Mouse (Mus musculus) erythroid progenitor cell, adult 5-6 weeks (primary cell): ENCODE measurements around the gene Vps13d. TPM values are rescaled to one million over a fixed set of nuclear protein-coding genes. Genes with fewer than 3 reads are reported as not detected.

ENCODE experiments used
- ATAC-seq: replicated peaks from 2 replicates; pipeline ENCODE4 v1.8.0; 2016; ENCODE audit warnings: moderate number of reproducible peaks, mild to moderate bottlenecking, moderate TSS enrichment, inconsistent platforms; ENCODE audit not compliant: poor library complexity, low FRiP score, severe bottlenecking
- total RNA-seq, 2 experiments: library from RNA; stranded (forward) in 1 of 2; stranded (reverse) in 1 of 2; fragments of 150-400 nt in 1 of 2; fragments of 186-747, 209-891 nt in 1 of 2; gene quantifications; 2 replicates each; pipeline versions ENCODE4 v1.2.3 to v1.2.4; 2015 to 2017; ENCODE audit warnings: low replicate concordance in 2 of 2

Gene Vps13d
- total RNA-seq, 2 experiments from 2014 or later, result 54.5 to 66.2 TPM

DNA sequence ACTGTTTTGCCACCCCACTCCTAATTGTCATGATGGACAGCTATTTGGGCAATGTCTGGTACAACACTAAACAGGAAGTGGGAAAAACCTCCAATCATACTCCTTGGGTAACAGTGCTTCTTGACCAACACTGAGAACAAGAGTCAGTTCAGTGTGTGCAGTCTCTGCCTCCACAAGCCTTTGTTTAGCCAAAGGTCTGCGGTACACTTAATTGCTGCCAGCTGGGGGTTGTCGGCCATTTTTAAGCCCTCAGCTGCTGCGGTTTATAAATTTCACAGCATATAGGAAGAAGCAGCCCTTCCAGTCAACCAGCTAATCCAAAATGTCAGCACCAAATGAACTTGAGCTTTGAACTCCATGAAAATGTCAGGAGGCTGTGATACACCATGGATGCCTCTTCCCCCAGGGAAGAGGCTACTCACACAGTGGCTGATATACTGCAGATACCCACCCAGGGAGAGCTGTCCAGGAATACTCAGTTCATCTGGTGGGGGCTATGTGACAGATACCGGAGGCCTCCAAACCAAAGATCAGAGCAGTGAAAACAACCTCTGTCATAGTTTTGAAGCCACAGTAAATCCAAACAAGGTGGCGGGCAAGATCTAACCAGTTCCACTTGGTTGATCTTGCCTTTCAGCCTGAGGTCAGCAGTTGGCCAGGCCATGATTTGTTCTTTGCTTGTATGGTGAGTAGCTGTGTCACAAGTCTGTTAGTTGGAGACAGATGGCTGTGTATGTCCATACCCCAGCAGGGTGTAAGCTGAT, 206.2 kb downstream of the Vps13d start:
- ATAC-seq, result no peak

DNA sequence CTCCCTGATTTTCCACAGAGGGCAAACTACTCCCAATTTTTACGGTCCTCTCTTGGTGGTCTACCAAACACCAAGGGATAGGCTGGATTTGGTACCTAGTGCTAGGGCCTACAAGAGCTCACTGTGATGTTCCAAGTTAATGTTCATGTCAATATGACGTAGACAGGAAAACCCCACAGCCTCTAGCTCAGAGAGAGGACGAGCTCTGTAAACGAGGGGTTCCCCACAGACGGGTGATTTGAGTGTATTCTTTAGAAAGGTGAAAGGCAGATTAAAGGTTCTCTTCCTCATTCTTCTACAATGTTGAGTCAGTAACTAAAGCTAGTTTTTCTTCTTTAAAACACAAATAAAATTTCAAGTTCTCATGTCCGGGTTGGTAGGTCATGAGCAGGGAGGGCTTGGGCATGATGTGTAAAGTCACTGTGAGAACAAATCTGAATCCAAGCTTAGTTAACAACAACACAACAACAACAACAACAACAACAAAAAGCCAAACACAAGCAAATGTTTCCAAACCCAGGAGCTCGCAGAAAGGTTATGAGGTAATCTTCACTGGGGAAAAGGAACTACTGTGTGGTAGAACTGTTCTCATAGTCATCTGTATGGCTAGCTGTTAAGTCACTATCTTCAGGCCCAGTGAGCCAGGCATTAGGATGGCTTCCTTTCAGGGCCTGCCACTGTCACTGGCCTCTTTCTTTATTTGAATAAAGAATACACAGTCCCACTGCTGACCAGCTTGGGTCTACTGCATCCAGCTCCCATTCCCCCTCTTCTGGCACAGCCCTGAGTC, 208.6 kb downstream of the Vps13d start:
- no peak for ATAC-seq

DNA sequence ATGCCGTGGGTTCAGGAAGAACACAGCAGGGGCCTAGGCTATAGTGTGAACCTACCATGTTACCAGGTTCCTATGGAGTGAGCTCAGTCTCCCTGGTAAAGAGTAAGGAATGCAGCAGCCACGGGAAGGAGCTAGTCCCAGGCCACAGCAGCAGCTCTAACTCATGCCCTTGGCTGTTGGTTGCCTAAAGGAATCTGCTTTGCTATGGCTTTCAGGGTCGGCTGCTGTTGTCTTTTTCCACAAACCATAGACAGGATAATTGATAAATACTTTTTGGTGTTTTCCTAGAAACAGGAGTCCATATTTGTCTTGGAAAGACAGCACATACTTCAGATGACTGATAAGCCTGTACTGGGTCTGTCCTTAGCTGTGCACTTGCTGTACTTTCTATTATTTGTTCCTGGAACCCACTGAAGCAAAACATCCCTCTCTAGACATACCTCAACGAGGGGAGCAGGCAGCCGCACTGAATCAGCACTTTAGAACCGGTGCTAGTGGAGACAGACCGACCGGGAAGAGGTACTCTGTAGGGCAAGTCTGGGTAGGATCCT, 210.9 kb downstream of the Vps13d start:
- ATAC-seq, result no peak

DNA sequence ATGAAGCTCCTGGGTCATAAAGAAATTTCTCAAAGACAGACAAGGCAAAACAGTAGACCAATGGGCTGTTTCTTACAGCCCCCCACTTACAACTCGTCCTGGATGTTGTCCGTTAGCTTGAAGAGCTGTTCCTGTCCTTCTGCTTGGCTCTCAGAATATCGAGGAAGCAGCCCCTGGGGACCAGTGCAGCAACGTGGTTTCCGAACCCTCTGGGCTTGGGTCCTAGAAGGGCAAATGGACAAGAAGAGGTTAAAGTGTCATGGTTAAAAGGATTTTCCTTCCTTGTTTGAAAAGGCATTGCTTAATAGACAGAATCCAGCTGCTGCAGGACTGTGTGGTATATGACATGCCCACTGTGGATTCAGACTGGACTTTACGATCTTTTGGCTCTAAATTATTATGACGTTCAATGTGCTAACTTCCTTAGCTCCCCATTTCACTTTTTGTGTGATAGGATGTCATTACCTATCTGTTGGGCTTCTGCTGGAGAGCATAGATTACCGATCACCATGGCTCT, 211.5 kb downstream of the Vps13d start:
- no peak for ATAC-seq

DNA sequence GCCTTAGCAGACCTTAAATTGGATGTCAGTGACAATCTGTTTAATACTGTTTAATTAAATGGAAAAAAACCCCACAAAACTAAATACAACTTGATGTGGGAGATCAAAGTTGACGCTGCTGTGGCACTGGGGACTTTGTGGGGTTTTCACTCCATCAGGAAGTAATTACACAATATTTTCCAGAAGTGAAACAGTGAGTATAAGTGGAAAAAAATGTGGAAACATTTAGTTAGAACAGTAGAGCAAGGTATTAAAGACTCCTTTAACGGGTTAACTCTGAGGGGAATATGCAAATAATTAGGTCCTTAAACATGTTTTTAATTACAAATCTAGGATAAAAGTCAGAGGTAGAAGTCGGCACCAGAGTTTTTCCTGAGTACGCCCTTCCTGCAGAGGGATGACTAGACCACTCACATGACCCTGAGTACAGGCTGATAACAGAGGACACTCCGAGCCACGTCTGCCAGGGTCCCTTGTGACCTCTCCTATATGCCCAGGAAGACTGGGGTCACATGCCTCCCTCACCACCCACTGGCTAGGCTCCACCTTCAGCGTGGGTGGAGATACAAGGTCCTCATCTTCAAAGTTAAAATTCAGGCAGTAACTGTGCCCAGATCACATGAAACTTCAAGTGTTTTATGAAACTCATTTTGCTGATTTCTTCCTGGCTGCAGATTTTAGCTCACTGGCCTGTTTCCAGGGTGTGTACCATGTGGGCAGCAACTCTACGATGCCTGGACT, 213.8 kb downstream of the Vps13d start:
- peak; percentile 51 for ATAC-seq

DNA sequence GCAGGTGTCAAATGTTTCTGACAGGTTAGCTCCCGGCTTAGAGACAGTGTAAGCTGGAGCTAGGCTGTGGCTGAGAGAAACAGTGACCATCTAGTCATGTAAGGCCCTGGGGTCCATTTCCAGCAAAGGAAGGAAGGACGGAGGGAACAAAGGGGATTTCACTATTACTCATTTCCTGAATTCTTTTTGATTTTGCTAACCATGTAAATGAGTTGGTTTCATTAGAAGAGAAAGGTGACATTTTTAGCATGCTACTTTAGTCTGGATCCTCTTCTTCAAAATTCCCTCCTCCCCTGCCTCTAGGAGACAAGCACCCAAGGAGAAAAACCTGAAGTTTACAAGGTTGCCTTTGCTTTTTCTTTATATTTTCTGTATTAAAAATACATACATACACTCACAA, 214.7 kb downstream of the Vps13d start:
- no peak for ATAC-seq

DNA sequence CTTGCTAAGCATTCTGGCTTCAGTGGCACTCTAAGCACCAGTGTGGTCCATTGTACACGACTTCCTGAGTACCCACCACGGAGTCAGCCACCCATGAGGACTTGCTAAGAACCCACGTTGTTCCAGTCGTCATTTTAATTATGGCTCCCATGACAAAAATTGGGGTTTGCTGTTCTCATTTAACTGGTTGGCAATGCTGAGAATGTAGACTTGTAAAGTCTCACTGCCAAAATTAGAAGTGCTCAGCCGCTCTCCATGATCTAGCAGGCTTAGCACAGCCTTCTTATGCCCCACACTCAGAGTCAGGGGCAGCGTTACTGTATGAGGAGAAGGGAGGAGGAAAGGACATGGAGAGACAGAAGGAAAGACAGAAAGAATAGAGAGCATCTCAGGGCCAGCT, 216.8 kb downstream of the Vps13d start:
- no peak for ATAC-seq

DNA sequence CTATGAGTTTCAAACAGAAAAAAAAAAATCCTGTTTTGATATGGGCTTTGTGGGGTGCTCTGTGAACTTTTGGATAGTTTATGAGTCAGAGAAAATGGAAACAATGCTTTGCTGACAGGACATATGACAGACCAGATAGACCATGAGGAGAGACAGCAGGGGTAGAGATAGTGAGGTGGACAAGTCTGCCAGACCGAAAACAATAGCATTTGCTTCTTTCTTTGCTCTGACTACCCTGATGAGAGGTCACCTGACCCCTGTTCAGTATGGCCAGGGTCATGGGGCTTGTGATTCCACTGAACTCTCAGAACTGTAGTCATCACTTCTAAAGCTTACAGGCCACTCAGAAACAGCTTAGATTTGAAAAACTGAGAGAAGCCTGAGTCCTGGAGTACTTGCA, 217.7 kb downstream of the Vps13d start:
- no peak for ATAC-seq

DNA sequence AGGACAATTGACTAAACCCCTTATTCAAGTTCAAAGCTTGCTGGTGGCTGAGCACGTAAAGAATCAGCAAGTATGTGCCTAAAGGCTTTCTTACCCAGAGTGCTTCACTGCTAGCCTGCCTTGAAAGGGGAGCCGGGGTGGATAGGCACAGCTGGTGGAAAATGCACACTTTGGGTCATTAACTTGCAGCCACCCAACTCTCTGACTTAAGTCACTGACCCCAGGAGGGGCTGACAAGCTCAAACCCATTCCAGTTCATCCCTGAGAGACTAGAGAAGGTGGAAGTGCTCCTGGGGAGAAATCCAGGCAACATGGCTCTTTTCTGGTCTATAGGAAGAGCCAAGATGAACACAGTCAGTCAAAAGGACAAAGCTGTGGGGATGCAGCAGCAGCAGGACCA, 219.3 kb downstream of the Vps13d start:
- no peak for ATAC-seq

DNA sequence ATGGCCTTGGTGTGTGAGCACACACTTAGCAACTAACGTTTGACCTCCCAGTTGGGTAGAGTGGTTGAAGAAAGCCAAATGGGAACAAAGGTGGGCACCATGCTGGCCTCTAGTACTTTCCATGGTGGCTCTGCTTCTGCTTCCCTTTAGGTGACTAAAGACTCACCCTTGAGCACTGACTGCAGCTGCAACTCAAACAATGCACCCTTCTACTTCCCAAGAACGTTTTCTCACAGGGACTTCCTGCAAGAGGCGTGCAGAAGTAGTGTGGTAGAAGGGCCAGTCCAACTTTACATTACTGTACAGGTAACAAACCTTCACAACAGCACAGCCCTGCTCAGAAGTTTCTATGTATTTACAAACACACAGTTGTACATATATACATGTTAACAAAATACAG, 220.3 kb downstream of the Vps13d start:
- ATAC-seq, result no peak

DNA sequence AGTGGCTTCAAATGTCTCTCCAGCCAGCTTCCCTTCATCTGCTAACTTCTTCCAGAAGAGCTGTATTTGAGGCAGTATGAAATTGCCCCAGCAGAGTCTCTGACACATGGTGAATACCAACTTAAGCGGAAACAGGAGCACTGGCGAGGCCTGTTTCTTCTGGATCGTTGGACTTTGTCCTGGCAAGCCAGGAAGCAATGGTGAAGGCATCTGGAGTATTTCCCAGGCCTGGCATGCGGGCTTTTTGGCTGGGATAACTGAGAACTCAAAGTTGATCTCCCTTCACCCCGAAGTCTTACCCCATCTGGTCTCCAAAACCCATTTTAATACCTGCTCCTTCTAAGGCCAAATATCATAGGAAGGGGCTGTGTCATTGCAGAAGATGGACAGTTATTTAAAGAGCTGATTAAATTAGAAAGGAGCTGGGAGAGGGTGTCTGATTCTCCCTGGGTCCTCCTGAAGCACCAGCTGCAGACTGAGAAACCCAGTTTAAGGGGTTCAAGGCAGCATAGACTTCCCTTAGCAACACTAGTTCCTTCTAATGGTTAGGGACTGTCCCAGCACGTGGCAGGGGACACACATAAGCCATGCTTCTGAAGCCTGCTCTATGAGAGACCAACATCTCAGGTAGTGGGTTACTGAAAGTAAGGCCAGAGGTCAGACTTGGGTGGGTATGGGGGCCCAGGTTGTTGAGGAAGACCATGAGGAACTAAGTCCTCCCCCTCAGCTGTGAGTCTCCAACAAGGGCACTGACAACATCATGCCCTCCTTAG, 221.7 kb downstream of the Vps13d start:
- no peak for ATAC-seq

DNA sequence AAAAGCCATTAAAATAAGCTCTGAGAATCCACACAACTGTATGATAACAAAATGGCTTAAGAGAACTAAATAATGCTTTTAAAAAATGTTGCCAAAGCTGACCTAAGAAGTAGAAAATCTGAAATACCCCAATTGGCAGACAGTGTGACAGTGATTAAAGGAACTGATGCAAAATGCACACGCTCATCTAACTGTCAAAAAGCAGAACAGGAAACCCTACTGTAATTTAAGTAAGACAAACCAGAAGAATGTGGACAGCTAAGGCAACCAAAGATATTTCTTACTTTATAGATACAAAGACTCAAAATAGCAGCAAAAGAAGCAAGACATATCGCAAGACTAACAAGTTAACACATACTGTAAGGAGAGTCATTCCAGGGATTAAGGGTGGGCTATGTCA, 223.8 kb downstream of the Vps13d start:
- ATAC-seq, result no peak

DNA sequence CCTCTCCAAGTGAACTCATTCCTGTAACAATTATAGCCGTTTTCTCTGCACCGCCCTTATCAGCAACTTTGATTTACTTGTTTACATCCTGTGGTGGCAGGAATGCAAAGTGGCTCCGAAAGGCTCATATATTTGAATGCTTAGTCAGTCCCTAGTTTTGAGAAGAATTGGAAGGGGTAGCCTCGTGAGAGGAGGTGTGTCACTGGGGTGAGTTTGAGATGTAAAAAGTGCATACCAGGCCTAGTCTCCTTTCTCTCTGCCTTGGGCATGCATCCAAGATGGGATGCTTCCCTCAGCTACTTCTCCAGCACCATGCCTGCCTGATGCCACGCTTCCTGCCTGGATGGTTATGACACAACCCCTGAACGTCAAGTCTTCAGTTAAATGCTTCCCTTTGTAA, 225.8 kb downstream of the Vps13d start:
- no peak for ATAC-seq

DNA sequence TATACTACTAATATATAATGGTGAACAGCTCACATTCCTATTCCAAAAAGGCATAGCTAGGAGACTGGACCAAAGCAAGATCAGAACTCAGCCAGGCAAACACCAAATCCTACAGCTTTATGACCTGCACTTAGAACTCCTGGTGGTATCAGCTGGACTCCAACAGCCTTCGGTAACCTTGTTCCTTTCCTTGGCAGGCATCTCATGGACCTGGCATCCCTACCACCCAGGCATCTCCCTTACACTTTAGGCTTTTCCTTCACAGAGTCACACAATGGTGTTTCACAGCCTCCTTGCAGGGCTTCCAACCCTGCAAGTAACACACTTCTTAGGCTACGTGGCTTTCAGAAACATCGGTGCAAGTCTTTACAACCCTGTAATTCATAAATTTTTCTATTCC, 226.4 kb downstream of the Vps13d start:
- no peak for ATAC-seq

DNA sequence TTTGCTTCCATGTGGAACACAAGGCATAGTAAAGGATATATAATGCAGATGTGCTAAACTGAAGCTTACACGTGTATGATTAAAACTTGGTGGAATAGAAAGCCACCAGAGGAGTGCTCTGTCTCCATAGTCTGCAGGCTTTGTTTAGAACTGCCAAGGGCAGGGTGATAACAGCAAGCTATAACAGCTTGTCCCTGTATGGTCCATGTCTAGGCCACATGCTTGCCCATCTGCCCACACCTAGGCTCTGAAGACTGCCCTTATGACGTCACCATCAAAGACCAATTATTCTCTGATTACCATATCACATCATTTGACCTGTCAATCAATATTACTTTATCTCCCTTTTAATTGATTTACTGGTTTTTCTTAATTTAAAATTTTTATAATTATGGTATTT, 229.6 kb downstream of the Vps13d start:
- no peak for ATAC-seq

DNA sequence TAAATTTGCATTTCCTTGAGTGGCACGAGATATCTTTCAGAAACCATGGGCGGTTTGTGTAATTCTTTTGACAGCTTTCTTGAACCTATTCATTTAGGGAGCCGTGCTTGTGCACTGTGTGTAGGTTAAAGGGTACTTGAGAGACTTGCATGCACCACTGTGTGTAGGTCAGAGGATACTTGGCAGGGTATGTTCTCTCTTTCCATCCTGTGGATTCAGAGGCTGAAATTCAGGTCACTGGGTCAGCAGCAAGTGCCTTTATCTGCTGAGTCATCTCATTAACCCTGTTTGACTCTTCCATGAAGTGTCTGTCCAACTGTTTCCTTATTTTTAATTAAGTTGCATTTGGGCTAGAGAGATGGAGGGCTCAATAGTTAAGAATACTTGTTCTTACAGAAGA, 233.1 kb downstream of the Vps13d start:
- ATAC-seq, result no peak

DNA sequence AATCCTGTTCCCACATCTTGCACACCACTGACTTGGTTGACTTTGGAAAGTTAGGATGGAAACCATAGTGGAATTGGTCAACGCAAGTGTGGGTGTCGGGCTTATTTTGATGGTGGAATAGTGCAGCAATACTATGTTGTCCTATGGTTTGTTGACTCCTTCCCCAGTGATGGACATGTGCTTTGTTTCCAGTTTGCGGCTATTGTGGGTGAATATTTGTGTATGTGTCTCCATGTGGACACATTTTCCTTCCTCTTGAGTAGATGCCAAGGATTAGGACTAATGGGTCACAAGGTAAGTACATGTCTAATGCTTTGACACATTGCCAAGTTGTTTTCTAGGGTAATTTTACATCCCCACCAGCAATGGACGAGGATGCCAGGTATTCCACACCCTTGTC, 233.6 kb downstream of the Vps13d start:
- ATAC-seq, result no peak

DNA sequence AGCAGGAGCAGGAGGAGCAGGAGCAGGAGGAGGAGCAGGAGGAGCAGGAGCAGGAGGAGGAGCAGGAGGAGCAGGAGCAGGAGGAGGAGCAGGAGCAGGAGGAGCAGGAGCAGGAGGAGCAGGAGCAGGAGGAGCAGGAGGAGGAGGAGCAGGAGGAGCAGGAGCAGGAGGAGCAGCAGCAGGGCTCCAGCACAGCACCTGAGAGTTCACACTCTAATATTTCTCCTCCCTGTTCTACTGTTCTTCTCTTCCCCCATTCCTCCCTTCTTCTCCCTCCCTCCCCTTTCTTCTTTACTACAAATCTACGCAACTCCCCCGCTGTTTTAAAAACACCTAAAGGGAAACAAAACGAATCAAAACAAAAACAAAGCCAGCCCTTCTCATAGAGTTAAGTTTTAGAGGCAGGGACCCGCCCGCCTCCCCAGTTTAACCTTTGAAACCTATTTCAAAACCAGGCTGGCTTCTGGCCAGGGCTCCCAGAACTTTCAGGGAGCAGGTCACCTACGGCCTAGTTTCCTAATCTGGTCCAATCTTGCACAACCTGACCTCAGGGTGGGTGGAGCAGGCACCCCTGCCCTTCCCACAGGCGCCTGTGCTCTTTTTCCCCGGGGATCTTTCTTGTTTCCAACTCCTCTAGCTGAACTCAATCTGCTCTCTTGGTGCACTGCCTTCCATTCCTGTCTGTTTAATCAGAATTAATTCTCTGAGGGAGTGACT, 234.5 kb downstream of the Vps13d start:
- ATAC-seq, result no peak

DNA sequence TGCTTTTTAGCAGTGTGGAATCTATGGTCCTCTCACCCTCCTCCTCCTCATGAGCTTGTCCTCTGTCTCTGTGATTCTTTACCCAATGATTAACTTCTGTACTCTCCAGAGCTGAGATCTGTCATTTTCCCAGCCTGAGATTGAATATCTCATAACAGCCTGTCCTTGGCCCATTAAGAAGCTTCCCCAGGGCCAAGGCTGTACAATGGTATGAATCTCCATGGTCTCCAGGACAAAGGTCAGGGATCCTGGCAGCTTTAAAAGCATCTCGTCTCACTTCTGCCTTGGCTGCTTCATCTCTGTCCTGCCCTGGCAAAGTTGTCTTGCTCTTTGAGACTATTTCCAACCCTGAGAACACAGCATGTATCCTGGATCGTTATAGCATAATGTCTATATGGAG, 237.1 kb downstream of the Vps13d start:
- no peak for ATAC-seq
